Mouse (Mus musculus): ENCODE data around the gene Spats2l. TPM values are rescaled to one million over a fixed set of nuclear protein-coding genes. Genes with fewer than 3 reads are reported as not detected.
A peak's percentile ranks its signal among the peaks of the same experiment; 100 is the strongest.

Gene Spats2l
- total RNA-seq, 2 experiments from 2014 or later, result 40.4 to 42.7 TPM

DNA sequence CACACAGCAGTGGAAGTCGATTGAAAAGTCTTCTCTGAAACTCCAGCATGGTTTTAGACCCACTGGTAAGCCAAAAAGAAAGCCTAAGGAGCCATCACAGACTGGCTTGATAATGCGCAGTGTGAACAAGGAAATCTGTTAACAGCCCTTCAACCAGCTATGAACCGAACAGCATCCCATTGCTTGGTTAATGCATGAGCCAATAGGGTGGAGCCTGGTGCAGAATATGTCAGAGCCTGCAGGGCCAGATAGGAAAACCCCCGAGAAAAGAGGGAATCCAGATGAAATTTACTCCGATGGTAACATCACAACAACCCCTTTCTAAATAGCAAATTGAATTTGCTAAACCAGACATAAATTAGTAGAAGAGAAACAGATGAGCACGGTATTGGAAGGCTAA lies 101.1 kb downstream of the Spats2l start:
- no peak for DNase-seq (ENCODE audit: low spot score in 2 of 2)
- intact Hi-C loops (cut with DNase I), result no loop called here

DNA sequence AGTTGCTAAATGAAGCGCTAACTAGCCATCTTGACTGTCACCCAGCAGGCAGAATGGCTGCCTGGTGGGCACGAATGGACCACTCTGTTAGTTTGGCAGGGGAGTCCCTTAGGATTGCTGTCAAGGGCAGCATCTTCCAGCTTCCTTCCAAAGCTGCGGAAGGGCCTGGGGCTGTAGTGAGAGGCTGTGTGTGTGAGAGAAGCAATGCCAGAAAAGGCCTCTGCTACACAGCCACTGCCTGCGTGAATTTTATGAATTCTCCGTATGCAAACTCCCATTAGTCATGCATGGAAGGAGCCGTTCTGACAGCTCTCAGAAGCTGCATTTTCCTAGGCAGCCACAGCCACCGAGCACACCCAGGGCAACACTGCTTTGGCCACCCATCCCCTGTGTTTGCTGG lies 101.5 kb downstream of the Spats2l start:
- DNase-seq (ENCODE audit: low spot score in 2 of 2), result no peak
- intact Hi-C loops (cut with DNase I), result no loop called here

- intact Hi-C loops (cut with DNase I), result no loop called here
- DNase-seq (ENCODE audit: low spot score in 2 of 2), result peak in 1 of 2 experiments; percentile 40
Observed at GRCm38 (mm10) chr1:57878957-57879356, 105.0 kb downstream of the Spats2l start.

DNA sequence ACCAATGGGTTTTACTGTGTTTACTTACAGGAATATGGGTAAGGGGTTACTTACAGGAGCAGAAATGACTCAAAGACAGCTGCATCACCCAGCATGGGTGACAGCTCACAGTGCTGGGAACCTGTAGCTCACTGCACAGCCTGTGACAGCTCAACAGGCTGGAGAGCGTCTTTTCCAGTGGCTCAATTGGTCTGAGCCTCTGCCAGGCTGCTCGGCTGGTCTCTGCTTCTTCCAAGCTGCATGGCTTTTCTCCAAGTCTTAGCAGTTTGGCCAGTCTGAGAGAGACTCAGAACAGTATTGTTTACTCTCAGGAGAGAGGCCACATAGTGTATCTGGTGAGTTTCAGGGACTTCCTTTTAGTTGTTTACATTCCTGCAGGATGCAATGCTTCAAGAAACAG lies 110.9 kb downstream of the Spats2l start:
- intact Hi-C loops (cut with DNase I), result no loop called here
- DNase-seq (ENCODE audit: low spot score in 2 of 2), result no peak

GRCm38 (mm10) chr1:57889803-57890202 lies 115.8 kb downstream of the Spats2l start:
- no peak for DNase-seq (ENCODE audit: low spot score in 2 of 2)
- intact Hi-C loops (cut with DNase I), result no loop called here

- intact Hi-C loops (cut with DNase I), result no loop called here
- DNase-seq (ENCODE audit: low spot score in 2 of 2), result no peak
Observed at GRCm38 (mm10) chr1:57890259-57890902, 116.4 kb downstream of the Spats2l start.

DNA sequence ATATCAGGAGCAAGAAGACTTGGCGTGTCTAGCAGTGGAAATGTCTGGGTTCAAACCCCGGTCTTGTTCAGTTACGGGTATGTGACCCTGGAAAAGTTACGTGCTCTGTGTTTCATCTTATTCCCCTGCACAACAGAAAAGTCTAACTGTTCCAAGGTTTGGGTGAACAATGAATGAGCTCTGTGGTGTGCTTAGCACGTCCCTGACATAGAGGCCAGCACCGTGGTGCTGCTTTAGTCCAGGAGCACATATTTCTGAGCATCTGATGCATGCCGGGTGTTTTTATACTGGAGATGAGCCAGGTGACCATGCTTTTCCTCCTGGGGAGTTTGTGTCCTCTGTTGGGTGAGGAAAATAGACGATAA lies 116.9 kb downstream of the Spats2l start:
- DNase-seq (ENCODE audit: low spot score in 2 of 2), result no peak

GRCm38 (mm10) chr1:57901494-57901893 lies 127.5 kb downstream of the Spats2l start:
- no peak for DNase-seq (ENCODE audit: low spot score in 2 of 2)
- intact Hi-C loops (cut with DNase I), result no loop called here

More for the DNA sequence above, 116.9 kb downstream of the Spats2l start:
- intact Hi-C loops (cut with DNase I), result no loop called here

DNA sequence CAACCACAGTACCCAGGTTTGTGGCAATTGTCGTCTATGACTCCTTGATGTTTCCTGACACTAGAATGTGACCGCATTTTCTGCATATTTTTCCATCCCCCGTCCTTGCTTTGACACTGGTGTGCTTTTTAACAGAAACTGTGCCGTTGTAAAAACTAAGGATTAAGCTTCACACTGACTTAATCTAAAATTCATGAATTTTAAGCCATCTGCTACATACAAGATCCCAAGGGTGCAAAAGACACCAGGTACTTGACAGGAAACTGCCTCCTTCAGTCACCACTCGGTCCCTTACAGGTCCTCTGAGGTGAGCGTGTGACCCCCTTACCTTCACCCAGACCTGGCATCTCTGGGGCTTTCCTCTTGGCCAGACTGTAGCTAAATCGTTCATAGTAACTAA lies 129.8 kb downstream of the Spats2l start:
- DNase-seq (ENCODE audit: low spot score in 2 of 2), result no peak
- intact Hi-C loops (cut with DNase I), result no loop called here

DNA sequence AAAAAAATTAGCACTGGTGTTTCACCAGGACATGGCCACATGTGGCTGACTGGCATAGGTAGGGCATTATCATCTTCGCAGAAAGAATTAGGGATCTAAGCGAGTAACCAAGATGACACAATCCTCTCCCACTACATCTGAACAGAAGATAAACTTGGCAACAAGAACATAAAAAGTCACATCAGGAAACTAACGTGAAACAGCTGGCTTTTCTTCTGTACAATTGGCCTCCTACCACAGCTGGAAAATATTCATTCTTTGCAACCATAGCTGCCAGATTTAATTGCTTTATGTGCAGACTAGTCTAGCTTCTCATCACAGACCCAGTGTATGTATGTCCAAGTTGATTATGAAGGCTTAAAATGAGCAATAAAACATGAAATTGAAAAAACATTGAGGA lies 131.9 kb downstream of the Spats2l start:
- DNase-seq (ENCODE audit: low spot score in 2 of 2), result no peak
- intact Hi-C loops (cut with DNase I), result no loop called here

DNA sequence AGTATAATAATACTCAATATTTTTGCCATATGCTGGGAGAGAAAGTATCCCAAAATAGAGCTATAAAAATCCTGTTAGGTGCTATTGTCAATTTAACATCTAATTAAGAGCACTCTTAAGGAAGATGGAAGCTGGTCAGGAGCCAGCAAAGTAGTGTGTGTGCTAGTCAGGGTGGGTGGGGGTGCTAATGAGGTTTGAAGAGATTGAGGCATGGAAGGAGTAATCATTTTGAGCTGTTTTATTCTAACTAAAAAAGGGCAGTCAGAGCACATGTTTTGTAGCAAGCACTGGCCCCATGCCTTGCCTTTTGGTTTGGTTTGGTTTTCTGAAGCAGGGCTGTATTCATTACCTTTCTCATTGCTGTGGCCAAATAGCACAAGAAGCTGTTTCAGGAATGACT lies 132.3 kb downstream of the Spats2l start:
- intact Hi-C loops (cut with DNase I), result no loop called here
- no peak for DNase-seq (ENCODE audit: low spot score in 2 of 2)

DNA sequence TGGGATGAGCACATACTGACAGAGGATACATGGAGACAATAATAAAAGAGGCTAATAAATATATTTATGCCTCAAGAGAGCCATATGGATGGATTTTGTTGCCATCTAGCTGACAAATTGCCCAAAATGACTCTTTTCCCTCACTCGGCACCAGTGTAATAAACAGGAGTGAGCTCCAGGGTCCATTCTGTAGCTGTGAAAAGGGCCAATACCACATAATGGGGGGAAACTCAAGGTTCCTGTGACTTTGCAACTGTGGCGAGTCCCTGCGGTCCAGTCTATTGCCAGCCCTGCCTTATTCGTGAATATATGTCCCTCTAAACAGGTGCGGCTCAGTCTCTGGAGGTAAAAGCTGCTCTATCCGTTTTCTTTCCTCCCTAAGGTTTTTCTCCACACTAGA lies 137.6 kb downstream of the Spats2l start:
- DNase-seq (ENCODE audit: low spot score in 2 of 2), result no peak
- intact Hi-C loops (cut with DNase I), result no loop called here

DNA sequence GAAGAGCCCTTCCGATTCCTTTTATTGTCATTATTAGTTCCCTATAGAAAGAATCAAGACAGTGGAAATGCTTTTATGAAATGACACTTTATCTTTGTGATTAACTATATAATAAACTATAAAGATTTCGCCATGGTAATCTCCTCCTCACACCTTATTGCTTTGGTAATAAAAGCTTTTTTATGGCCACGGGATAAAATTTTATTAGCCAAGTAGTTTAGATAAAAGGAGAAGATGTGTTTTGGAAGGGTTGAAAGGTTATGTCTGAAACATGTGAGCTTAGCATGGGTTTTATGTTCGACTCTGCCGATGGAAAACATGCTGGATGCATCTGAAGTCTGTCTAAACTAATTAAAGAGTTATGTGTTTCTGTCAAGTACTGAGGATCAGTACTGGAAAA lies 143.4 kb downstream of the Spats2l start:
- intact Hi-C loops (cut with DNase I), result no loop called here
- no peak for DNase-seq (ENCODE audit: low spot score in 2 of 2)

- DNase-seq (ENCODE audit: low spot score in 2 of 2), result no peak
- intact Hi-C loops (cut with DNase I), result no loop called here
Observed at GRCm38 (mm10) chr1:57918567-57918966, 144.6 kb downstream of the Spats2l start.

GRCm38 (mm10) chr1:57934287-57934686 lies 160.3 kb downstream of the Spats2l start:
- DNase-seq (ENCODE audit: low spot score in 2 of 2), result no peak
- intact Hi-C loops (cut with DNase I), result no loop called here

DNA sequence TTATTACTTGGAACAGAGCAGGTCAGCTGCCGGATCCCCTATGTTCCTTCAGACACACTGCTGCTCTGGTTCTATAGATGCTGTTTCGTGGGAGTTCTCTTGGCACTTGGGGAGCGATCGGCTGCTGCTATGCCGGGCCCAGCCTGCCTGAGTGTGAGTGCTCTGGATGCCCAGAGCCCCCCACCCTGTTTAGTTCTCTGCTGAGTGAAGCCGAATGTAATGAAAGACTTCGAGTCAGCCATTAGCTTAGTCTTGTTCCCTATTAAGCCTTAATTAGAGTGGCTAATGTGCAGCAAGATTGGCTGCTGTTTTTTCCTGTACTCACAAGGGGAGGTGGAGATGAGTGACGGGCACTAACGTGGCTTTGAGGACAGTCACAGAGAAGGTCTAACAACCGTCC lies 166.7 kb downstream of the Spats2l start:
- intact Hi-C loops (cut with DNase I), result no loop called here
- no peak for DNase-seq (ENCODE audit: low spot score in 2 of 2)

DNA sequence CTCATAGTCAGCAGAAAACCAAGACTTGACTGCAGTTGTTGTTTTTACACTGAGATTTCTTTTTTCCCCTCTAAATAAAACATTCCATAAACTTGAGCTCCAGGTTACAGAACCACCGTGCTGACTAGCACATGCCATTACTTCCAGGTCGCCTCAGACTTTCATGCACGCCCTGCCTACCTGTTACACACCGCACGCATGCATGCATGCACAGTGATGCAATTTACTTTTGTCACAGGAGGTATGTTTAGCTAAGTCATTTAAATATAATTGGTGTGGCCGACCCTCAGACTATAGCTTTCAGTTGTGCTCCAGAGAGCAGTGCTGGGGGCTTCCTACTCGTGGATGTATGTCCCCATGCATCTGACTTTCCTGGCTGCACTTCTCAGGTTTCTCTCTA lies 167.1 kb downstream of the Spats2l start:
- no peak for DNase-seq (ENCODE audit: low spot score in 2 of 2)
- intact Hi-C loops (cut with DNase I), result no loop called here

DNA sequence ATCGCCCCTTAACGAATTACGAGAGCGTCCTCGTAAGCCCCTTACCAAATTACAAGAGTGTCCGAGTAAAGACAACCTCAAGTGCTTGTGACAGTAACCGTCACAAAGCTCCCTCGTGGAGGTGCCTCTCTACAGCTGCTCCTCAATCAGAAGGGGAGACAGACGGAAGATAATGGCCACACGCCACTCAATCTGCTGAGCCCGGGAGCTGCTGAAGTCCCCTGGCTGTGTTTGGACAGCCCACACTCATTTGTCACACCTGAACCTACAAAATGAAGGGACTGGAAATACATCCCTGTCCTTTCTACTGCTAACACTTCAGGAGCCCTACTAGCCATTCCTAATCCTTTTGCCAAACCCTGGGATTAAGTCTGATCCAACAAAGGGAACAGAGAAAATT lies 167.8 kb downstream of the Spats2l start:
- intact Hi-C loops (cut with DNase I), result no loop called here
- DNase-seq (ENCODE audit: low spot score in 2 of 2), result no peak

DNA sequence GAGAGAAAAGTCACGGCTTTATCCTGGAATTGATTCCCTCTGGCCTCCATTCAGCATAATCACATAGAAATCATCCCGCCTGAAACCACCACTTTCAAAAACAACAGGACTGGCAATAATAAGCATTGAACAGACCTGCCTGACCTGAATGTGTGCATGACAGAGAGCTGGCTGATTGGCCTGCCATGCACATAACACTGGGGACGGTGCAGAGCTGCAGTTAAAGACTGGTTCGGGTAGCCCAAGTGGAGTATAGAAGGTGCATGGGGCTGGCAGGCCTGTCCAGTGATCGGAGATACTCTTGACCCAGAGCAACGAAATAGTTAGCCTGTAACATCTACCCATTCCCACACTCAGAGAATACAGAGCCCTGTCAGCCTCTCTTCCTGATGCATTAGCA lies 168.3 kb downstream of the Spats2l start:
- intact Hi-C loops (cut with DNase I), result no loop called here
- no peak for DNase-seq (ENCODE audit: low spot score in 2 of 2)

DNA sequence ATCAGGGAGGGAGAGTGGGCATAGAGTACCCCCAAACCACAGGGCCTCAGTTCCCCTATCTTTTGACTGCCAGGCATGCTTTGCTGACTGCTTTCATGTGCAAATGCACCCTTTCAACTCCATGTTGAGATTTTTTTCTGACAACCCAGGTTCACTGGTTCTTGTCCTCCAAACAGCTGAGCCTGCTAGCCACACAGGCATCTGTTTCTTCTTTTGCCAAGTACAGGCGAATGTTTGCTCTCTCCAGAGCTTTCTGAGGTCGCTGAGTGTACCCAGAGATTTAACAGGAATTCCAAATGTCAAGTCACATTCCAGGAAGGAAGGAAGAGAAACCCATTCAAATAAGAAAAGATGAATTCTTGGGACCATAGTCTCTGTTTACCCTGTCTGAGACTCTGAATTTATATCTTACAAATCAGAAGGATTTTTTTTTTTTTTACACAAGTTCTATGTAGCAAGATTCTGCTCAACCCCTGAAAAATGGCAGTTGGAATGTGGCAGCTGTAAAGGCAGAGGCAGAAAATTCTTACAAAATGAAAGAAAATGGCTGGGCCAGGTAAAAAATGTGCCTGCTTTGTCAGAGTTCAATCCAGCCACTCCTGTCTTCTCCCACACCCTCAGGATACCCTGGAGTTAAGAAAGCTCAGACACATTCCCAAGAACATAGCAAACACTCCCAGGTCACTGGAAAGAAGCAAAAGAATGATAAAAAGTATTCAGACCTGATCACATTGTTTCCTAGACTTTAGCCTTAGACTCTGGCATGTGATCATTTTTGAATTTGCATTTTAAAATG lies 173.8 kb downstream of the Spats2l start:
- intact Hi-C loops (cut with DNase I), result loop anchor here (2.0 to 5.0 kb wide), 2 partner anchors 175 to 519 kb away; partner anchors contain the start of gene Spats2l
- no peak for DNase-seq (ENCODE audit: low spot score in 2 of 2)

GRCm38 (mm10) chr1:57949195-57949594 lies 175.2 kb downstream of the Spats2l start:
- DNase-seq (ENCODE audit: low spot score in 2 of 2), result no peak
- intact Hi-C loops (cut with DNase I), result loop anchor here (2.0 to 5.0 kb wide), 2 partner anchors 177 to 520 kb away; partner anchors contain the start of gene Spats2l

All from left cerebral cortex, postnatal 36 days (tissue).